ENCODE assay signal across 20 mouse cellular contexts in the genomic region with DNA sequence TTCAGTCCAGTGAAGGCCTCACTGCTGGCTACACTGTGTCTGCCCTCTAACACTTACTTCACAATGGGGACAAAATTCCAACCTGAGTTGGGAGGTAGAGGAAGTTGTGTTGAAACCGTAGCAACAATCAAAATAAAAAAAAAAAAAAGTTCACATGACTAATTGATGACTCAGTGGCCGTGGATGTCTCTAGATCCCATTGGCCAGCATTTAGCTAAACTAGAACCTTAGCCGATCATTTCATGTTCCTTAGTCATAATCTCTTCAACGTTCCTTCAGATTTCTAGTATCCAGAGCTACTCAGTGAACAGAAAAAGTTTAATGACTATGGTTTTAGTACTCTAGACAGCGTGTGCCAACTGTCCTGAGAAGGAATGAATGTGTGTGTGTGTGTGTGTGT. TPM values are rescaled to one million over a fixed set of nuclear protein-coding genes. Genes with fewer than 3 reads are reported as not detected.
A peak's percentile ranks its signal among the peaks of the same experiment; 100 is the strongest.
DNase-seq lines count a peak whose midpoint lies in the region; ATAC-seq and TF ChIP-seq lines count a peak whose summit lies in the region.
"Had no signal": no experiment of that assay in that cellular context is flagged by ENCODE, and none has a peak within 500 bp of the region (broad histone marks: within the 10 kb centered on the region; RNA-seq: fewer than 3 reads in every experiment).

No protein-coding gene starts in this region.

- intact Hi-C loops in left cerebral cortex, postnatal 25 days (cut with DNase I), result no loop called here

- no peaks in the 10 kb centered on the region for H3K27me3 ChIP-seq in liver, postnatal 0 days (ENCODE audit: insufficient read depth, low read length)
- no peaks in the 10 kb centered on the region for H3K27me3 ChIP-seq in hindbrain, embryonic 10.5 days (ENCODE audit: insufficient read depth, poor library complexity, severe bottlenecking)
- H3K27me3 ChIP-seq: embryonic facial prominence, embryonic 12.5 days; forebrain, embryonic 13.5 days; hindbrain, embryonic 15.5 days; neural tube, embryonic 13.5 days had no signal

- H3K4me2 ChIP-seq in liver, postnatal 0 days (ENCODE audit: low read depth, low read length), result no peak overlapping the region
- H3K4me2 ChIP-seq: embryonic facial prominence, embryonic 12.5 days; forebrain, embryonic 13.5 days; hindbrain, embryonic 15.5 days; neural tube, embryonic 13.5 days had no signal

- H3K27ac ChIP-seq in liver, postnatal 0 days (ENCODE audit: low read depth), result peak overlapping the region; percentile 90
- no peak overlapping the region for H3K27ac ChIP-seq in hindbrain, embryonic 10.5 days
- H3K27ac ChIP-seq: embryonic facial prominence, embryonic 12.5 days; forebrain, embryonic 13.5 days; hindbrain, embryonic 15.5 days; midbrain, embryonic 10.5 days; neural tube, embryonic 13.5 days had no signal

- TF ChIP-seq CTCF in liver, postnatal 0 days (IDR thresholded peaks at IDR 0.05; ENCODE audit: low read depth), result no peak

- H3K36me3 ChIP-seq in liver, postnatal 0 days (replicated peaks; ENCODE audit: insufficient read depth, low read length), result no peaks in the 10 kb centered on the region
- no peaks in the 10 kb centered on the region for H3K36me3 ChIP-seq in hindbrain, embryonic 10.5 days
- H3K36me3 ChIP-seq: embryonic facial prominence, embryonic 12.5 days; hindbrain, embryonic 15.5 days; midbrain, embryonic 10.5 days; neural tube, embryonic 13.5 days had no signal

- H3K4me1 ChIP-seq in liver, postnatal 0 days (ENCODE audit: insufficient read depth), result 0 out of 2 replicates have a peak, but pooled peaks cover 9% of the 10 kb centered on the region
- peaks cover 23% of the 10 kb centered on the region for H3K4me1 ChIP-seq in hindbrain, embryonic 10.5 days (replicated peaks)
- H3K4me1 ChIP-seq: embryonic facial prominence, embryonic 12.5 days; forebrain, embryonic 13.5 days had no signal

- no peak overlapping the region for H3K4me3 ChIP-seq in liver, postnatal 0 days (ENCODE audit: low read depth, low read length)
- H3K4me3 ChIP-seq in hindbrain, embryonic 10.5 days, result no peak overlapping the region
- H3K4me3 ChIP-seq: embryonic facial prominence, embryonic 12.5 days; erythroblast, embryonic 14.5 days; forebrain, embryonic 13.5 days; hindbrain, embryonic 15.5 days; midbrain, embryonic 10.5 days; myocyte; neural tube, embryonic 13.5 days had no signal

- WGBS in liver, postnatal 0 days (ENCODE audit: insufficient replicate concordance), result 75% methylated on average over 5 of the region's 5 CpGs
- WGBS in hindbrain, embryonic 10.5 days, result 91% methylated on average over 5 of the region's 5 CpGs

- ATAC-seq in liver, postnatal 0 days, result no peak
- ATAC-seq: forebrain, embryonic 13.5 days; midbrain, embryonic 16.5 days had no signal

- no peak overlapping the region for H3K9ac ChIP-seq in liver, postnatal 0 days (replicated peaks)
- H3K9ac ChIP-seq: embryonic facial prominence, embryonic 12.5 days; forebrain, embryonic 13.5 days; hindbrain, embryonic 15.5 days; neural tube, embryonic 13.5 days had no signal

- no peaks in the 10 kb centered on the region for H3K9me3 ChIP-seq in liver, postnatal 0 days (ENCODE audit: low read length)
- H3K9me3 ChIP-seq in hindbrain, embryonic 10.5 days, result no peaks in the 10 kb centered on the region
- H3K9me3 ChIP-seq: embryonic facial prominence, embryonic 12.5 days; forebrain, embryonic 13.5 days; hindbrain, embryonic 15.5 days; midbrain, embryonic 10.5 days; neural tube, embryonic 13.5 days had no signal

- DNase-seq in liver, postnatal 0 days, result no peak
- DNase-seq in liver (no peak), 416B (ENCODE audit: low read depth) (peak; percentile 46), NIH3T3 (ENCODE audit: low read depth) (peak; percentile 50)
- DNase-seq in skeletal muscle tissue, adult 2 months (ENCODE audit: low read depth, low spot score), result peak; percentile 15
- no peak for DNase-seq in left cerebral cortex, postnatal 25 days (ENCODE audit: low spot score in 2 of 2)
- no peak for DNase-seq in hindbrain, embryonic 10.5 days (ENCODE audit: low spot score)
- DNase-seq: cerebellum, adult 18-20 months; cerebellum, postnatal 14 days; kidney, adult 9 months; kidney, postnatal 36 days; retina, postnatal 1 day had no signal

- no peak for TF ChIP-seq EP300 in liver, postnatal 0 days (IDR thresholded peaks at IDR 0.05; ENCODE audit: low read depth)

RNA-seq across cellular contexts. Expression of gene Pcsk6, which starts 59.2 kb away (rescaled TPM):
- 3.6 and 4.7 TPM in 2 replicates for polyA plus RNA-seq in liver, postnatal 0 days (2015; fragmentation: Nextera tagmentation; extraction: Ambion mirVana)
- total RNA-seq in left cerebral cortex, postnatal 25 days (2021), result 1 to 10 TPM; 8.5 to 8.7 TPM
- 1.0 and 1.2 TPM in 2 replicates for polyA plus RNA-seq in hindbrain, embryonic 10.5 days (2016; fragmentation: Nextera tagmentation; extraction: Ambion mirVana)

Comparison
In these comparisons a context has a peak if more than half of its experiments do, and no peak if none do; other contexts are left out.
1. DNase-seq: peak in 416B (single experiment), NIH3T3 (single experiment) and skeletal muscle tissue, adult 2 months (single experiment); none in liver, postnatal 0 days (single experiment), liver (single experiment), left cerebral cortex, postnatal 25 days (0 of 2) and hindbrain, embryonic 10.5 days (single experiment).